30 mouse cellular contexts compared by ENCODE assay signal in the genomic region with DNA sequence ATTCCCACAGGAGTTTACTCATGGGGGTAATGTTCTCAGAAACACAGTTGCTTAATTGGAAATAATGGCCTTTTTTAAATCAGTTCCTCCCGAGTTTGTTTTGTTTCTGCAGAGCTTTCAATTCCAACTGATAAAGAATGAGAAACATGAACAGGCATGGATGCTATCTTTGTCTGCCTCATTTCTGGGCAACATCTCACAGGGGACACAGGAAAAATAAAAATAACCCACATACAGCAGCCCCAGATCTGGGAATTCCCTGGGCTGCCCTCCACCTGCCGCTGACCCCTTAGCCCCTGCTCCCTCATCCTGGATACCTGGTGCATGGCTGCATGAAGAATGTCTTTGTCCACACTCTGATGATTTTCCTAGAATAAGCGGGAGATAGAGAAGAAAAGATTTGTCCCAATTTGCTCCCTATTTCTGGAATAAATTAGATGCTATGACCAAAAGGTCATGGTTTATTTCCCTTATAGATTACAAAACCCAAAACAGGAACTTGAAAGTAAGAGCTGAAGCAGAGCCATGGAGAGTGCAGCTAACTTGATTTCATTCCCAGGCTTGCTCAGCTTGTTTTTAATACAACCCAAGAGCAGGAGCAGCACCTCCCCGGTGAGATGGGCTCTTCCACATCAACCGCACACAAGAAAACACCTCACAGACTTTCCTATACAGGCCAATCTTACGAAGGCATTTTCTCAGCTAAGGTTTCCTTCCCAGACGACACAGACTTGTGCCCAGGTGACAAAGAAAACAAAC. TPM values are rescaled to one million over a fixed set of nuclear protein-coding genes. Genes with fewer than 3 reads are reported as not detected.
"Had no signal": no experiment of that assay in that cellular context is flagged by ENCODE, and none has a peak within 500 bp of the region (broad histone marks: within the 10 kb centered on the region; RNA-seq: fewer than 3 reads in every experiment).

No protein-coding gene starts in this region.

- H3K9me3 ChIP-seq: limb, embryonic 10.5 days; limb, embryonic 13.5 days; neural tube, embryonic 13.5 days had no signal

- H3K4me2 ChIP-seq: limb, embryonic 13.5 days; liver, embryonic 11.5 days; lung, embryonic 14.5 days; midbrain, embryonic 11.5 days; neural tube, embryonic 13.5 days had no signal

- DNase-seq: kidney, adult 2 months; kidney, postnatal 25 days; liver, postnatal 0 days; lung, embryonic 14.5 days; midbrain, embryonic 14.5 days; retina, postnatal 1 day; right cerebral cortex, postnatal 25 days; spleen, adult 18-20 months; thymus, adult 18-20 months; thymus, postnatal 36 days had no signal

- H3K27ac ChIP-seq: kidney, postnatal 0 days; limb, embryonic 10.5 days; limb, embryonic 13.5 days; liver, embryonic 14.5 days; macrophage; neural tube, embryonic 13.5 days had no signal

- H3K4me3 ChIP-seq: limb, embryonic 10.5 days; limb, embryonic 13.5 days; neural tube, embryonic 13.5 days had no signal

- ATAC-seq: liver, postnatal 0 days; lung, postnatal 0 days had no signal

- H3K27me3 ChIP-seq: limb, embryonic 13.5 days; neural tube, embryonic 13.5 days had no signal

- H3K4me1 ChIP-seq: limb, embryonic 13.5 days; neural tube, embryonic 13.5 days had no signal

- H3K36me3 ChIP-seq: limb, embryonic 10.5 days; limb, embryonic 13.5 days; neural tube, embryonic 13.5 days had no signal

- H3K9ac ChIP-seq: limb, embryonic 13.5 days; liver, embryonic 14.5 days; liver, postnatal 0 days; lung, embryonic 14.5 days; neural tube, embryonic 13.5 days had no signal

RNA-seq across cellular contexts. Expression of a gene that starts 16.1 kb away (rescaled TPM):
- total RNA-seq: layer of hippocampus, adult 8-10 months; layer of hippocampus, postnatal 14 days; left cerebral cortex, adult 8-10 months; left cerebral cortex, postnatal 14 days; megakaryocyte-erythroid progenitor cell, adult 5-6 weeks; midbrain, postnatal 0 days had no signal
- polyA plus RNA-seq: kidney, embryonic 14.5 days; limb, embryonic 10.5 days; liver, embryonic 11.5 days; macrophage; midbrain, embryonic 11.5 days; neural tube, embryonic 13.5 days; stomach, embryonic 16.5 days had no signal

RNA-seq across cellular contexts. Expression of a gene that starts 27.1 kb away (rescaled TPM):
- total RNA-seq: layer of hippocampus, postnatal 14 days had no signal

RNA-seq across cellular contexts. Expression of a gene that starts 27.5 kb away (rescaled TPM):
- total RNA-seq: megakaryocyte-erythroid progenitor cell, adult 5-6 weeks; midbrain, postnatal 0 days had no signal
- polyA plus RNA-seq: testis, adult 2 months had no signal

RNA-seq across cellular contexts. Expression of a gene that starts 38.0 kb away (rescaled TPM):
- total RNA-seq: layer of hippocampus, adult 8-10 months; layer of hippocampus, postnatal 14 days; left cerebral cortex, adult 8-10 months; left cerebral cortex, postnatal 14 days; megakaryocyte-erythroid progenitor cell, adult 5-6 weeks; midbrain, postnatal 0 days; neutrophil, adult 5-6 weeks had no signal
- polyA plus RNA-seq: kidney, embryonic 14.5 days; kidney, postnatal 0 days; limb, embryonic 10.5 days; limb, embryonic 13.5 days; liver, embryonic 11.5 days; liver, embryonic 14.5 days; liver, postnatal 0 days; lung, embryonic 14.5 days; lung, postnatal 0 days; macrophage; midbrain, embryonic 11.5 days; midbrain, embryonic 14.5 days; midbrain, postnatal 0 days; neural tube, embryonic 13.5 days; stomach, embryonic 16.5 days; urinary bladder, adult 2 months had no signal

RNA-seq across cellular contexts. Expression of a gene that starts 39.1 kb away (rescaled TPM):
- total RNA-seq: layer of hippocampus, adult 8-10 months; layer of hippocampus, postnatal 14 days; left cerebral cortex, postnatal 14 days; midbrain, postnatal 0 days had no signal
- polyA plus RNA-seq: testis, adult 2 months had no signal
